Mouse (Mus musculus): ENCODE data around the gene Kcnma1. TPM values are rescaled to one million over a fixed set of nuclear protein-coding genes. Genes with fewer than 3 reads are reported as not detected.

Gene Kcnma1
- polyA plus RNA-seq, 1 experiment from 2014 or later: 4.0 TPM

GRCm38 (mm10) chr14:23771794-23772193 is 242.5 kb downstream of the Kcnma1 start:
- no peak overlapping the region for H3K27ac ChIP-seq
- H3K27me3 ChIP-seq: no peaks in the 10 kb centered on the region
- WGBS: 69% methylated on average over 1 of the region's 1 CpGs
- H3K9ac ChIP-seq: no peak overlapping the region
- no peak overlapping the region for H3K4me3 ChIP-seq
- ATAC-seq (ENCODE audit: insufficient number of reproducible peaks, insufficient read depth, low FRiP score, low TSS enrichment, low read depth): no peak
- no peaks in the 10 kb centered on the region for H3K4me1 ChIP-seq
- H3K9me3 ChIP-seq: no peaks in the 10 kb centered on the region
- no peak overlapping the region for H3K4me2 ChIP-seq
- no peaks in the 10 kb centered on the region for H3K36me3 ChIP-seq

DNA sequence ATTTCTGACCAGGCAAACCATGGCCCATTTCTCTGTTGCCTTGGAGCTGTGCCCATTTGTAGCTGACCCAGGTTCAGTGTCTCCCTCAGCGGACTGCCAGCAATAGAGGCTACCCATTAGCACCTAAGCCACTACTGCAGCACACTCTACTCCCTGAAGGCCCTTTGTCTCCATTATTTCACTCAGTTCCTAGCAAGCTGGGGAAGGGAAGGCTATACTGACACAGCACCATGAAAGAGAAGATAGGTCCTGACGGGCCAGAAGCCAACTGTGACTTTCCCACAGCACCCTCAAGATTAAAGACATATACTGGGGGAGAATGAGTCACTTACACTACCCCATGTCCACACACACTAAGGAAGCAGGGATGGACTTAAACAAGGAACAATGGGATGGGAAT is 251.8 kb downstream of the Kcnma1 start:
- Histone ChIP-seq H3K27me3 (no peaks in the 10 kb centered on the region), H3K36me3 (no peaks in the 10 kb centered on the region), H3K4me2 (no peak overlapping the region), H3K27ac (no peak overlapping the region), H3K9me3 (no peaks in the 10 kb centered on the region), H3K4me3 (no peak overlapping the region), H3K4me1 (no peaks in the 10 kb centered on the region), H3K9ac (no peak overlapping the region)
- no peak for ATAC-seq (ENCODE audit: insufficient number of reproducible peaks, insufficient read depth, low FRiP score, low TSS enrichment, low read depth)
- 86% methylated on average over 2 of the region's 2 CpGs for WGBS

DNA sequence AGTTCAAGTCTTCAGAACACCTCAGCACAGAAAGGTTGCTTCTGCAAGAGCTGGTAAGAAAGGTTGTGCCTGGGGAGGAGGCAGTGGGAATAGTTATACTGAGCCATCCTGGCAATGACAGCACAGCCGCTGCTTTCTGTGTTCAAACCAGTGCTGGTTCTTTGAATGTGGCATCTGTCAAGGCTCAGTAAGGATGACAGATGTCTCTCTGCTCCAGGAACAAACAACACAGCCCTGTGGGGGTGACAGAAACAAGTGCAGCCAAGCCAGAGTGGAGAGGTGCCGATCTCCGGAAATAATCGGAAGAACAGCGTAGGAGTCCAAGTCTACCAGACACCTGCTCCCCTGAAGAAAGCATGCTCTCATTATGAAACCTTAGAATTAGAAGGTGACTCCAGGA is 254.7 kb downstream of the Kcnma1 start:
- Histone ChIP-seq H3K27me3 (no peaks in the 10 kb centered on the region), H3K4me1 (no peaks in the 10 kb centered on the region), H3K4me2 (no peak overlapping the region), H3K36me3 (no peaks in the 10 kb centered on the region), H3K9me3 (no peaks in the 10 kb centered on the region), H3K4me3 (no peak overlapping the region), H3K27ac (no peak overlapping the region), H3K9ac (no peak overlapping the region)
- WGBS: 83% methylated on average over 5 of the region's 5 CpGs
- no peak for ATAC-seq (ENCODE audit: insufficient number of reproducible peaks, insufficient read depth, low FRiP score, low TSS enrichment, low read depth)

GRCm38 (mm10) chr14:23758421-23758820 is 255.9 kb downstream of the Kcnma1 start:
- Histone ChIP-seq H3K9me3 (no peaks in the 10 kb centered on the region), H3K4me2 (no peak overlapping the region), H3K9ac (no peak overlapping the region), H3K4me3 (no peak overlapping the region), H3K27ac (no peak overlapping the region), H3K27me3 (no peaks in the 10 kb centered on the region), H3K4me1 (no peaks in the 10 kb centered on the region), H3K36me3 (no peaks in the 10 kb centered on the region)
- no peak for ATAC-seq (ENCODE audit: insufficient number of reproducible peaks, insufficient read depth, low FRiP score, low TSS enrichment, low read depth)
- WGBS: 61% methylated on average over 1 of the region's 1 CpGs

GRCm38 (mm10) chr14:23748011-23748410 is 266.3 kb downstream of the Kcnma1 start:
- Histone ChIP-seq H3K4me3 (no peak overlapping the region), H3K36me3 (no peaks in the 10 kb centered on the region), H3K9ac (no peak overlapping the region), H3K27ac (no peak overlapping the region), H3K27me3 (no peaks in the 10 kb centered on the region), H3K4me2 (no peak overlapping the region), H3K9me3 (no peaks in the 10 kb centered on the region), H3K4me1 (no peaks in the 10 kb centered on the region)
- WGBS: 81% methylated on average over 2 of the region's 2 CpGs
- ATAC-seq (ENCODE audit: insufficient number of reproducible peaks, insufficient read depth, low FRiP score, low TSS enrichment, low read depth): no peak

DNA sequence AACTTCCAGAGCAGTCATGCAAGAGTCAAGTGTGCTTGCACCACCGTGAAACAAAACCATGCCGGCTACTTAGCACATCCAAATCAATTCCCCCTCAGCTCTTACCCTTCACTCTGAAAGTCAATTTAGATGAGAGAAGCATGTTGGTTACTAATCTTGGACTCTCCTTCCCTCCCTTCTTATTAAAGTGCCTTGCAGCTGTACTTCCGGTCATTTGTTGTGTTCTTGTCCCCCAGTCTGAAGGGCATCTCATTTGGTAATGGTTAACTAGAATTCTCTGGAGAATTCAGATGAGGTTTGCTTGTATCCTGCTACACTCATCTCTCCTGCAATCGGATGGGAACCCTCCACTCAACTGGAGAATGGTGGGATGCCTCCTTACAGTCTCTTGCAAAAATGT is 267.3 kb downstream of the Kcnma1 start:
- ATAC-seq (ENCODE audit: insufficient number of reproducible peaks, insufficient read depth, low FRiP score, low TSS enrichment, low read depth): no peak
- Histone ChIP-seq H3K9me3 (no peaks in the 10 kb centered on the region), H3K4me1 (no peaks in the 10 kb centered on the region), H3K4me3 (no peak overlapping the region), H3K36me3 (no peaks in the 10 kb centered on the region), H3K27ac (no peak overlapping the region), H3K4me2 (no peak overlapping the region), H3K9ac (no peak overlapping the region), H3K27me3 (no peaks in the 10 kb centered on the region)
- WGBS: 83% methylated on average over 4 of the region's 4 CpGs

- no peaks in the 10 kb centered on the region for H3K9me3 ChIP-seq
- H3K4me2 ChIP-seq: no peak overlapping the region
- no peak for ATAC-seq (ENCODE audit: insufficient number of reproducible peaks, insufficient read depth, low FRiP score, low TSS enrichment, low read depth)
- H3K9ac ChIP-seq: no peak overlapping the region
- H3K4me1 ChIP-seq: no peaks in the 10 kb centered on the region
- no peak overlapping the region for H3K27ac ChIP-seq
- no peaks in the 10 kb centered on the region for H3K36me3 ChIP-seq
- H3K27me3 ChIP-seq: no peaks in the 10 kb centered on the region
- no peak overlapping the region for H3K4me3 ChIP-seq
Measured at GRCm38 (mm10) chr14:23741531-23741930, 272.8 kb downstream of the Kcnma1 start.

- Histone ChIP-seq H3K36me3 (no peaks in the 10 kb centered on the region), H3K9ac (no peak overlapping the region), H3K4me3 (no peak overlapping the region), H3K4me1 (no peaks in the 10 kb centered on the region), H3K27ac (no peak overlapping the region), H3K9me3 (no peaks in the 10 kb centered on the region), H3K27me3 (no peaks in the 10 kb centered on the region), H3K4me2 (no peak overlapping the region)
- WGBS: 91% methylated on average over 3 of the region's 3 CpGs
- no peak for ATAC-seq (ENCODE audit: insufficient number of reproducible peaks, insufficient read depth, low FRiP score, low TSS enrichment, low read depth)
Measured at GRCm38 (mm10) chr14:23734200-23734599, 280.1 kb downstream of the Kcnma1 start.

DNA sequence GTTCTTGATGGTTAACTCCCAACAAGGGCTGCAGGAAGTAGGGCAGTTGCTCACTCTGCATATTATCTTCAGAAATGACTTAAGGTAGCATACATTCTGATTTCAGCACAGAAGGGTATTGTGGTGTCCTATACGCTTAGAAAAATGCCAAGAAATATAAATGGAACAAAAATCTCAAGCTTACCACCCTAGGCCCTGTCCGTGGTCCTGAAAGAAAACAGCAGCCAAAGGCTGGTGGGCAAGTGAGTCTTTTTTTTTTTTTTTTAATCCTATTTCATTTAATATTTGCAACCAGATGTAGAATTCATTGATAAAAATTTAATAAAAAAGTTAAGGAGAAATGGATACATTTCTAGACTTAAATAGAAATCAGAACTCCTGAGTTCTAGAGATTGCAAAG is 284.9 kb downstream of the Kcnma1 start:
- H3K4me1 ChIP-seq: no peaks in the 10 kb centered on the region
- no peak overlapping the region for H3K4me3 ChIP-seq
- H3K27me3 ChIP-seq: no peaks in the 10 kb centered on the region
- no peaks in the 10 kb centered on the region for H3K9me3 ChIP-seq
- no peak overlapping the region for H3K9ac ChIP-seq
- no peak overlapping the region for H3K27ac ChIP-seq
- 36% methylated on average over 2 of the region's 2 CpGs for WGBS
- no peak overlapping the region for H3K4me2 ChIP-seq
- no peaks in the 10 kb centered on the region for H3K36me3 ChIP-seq
- ATAC-seq (ENCODE audit: insufficient number of reproducible peaks, insufficient read depth, low FRiP score, low TSS enrichment, low read depth): no peak

DNA sequence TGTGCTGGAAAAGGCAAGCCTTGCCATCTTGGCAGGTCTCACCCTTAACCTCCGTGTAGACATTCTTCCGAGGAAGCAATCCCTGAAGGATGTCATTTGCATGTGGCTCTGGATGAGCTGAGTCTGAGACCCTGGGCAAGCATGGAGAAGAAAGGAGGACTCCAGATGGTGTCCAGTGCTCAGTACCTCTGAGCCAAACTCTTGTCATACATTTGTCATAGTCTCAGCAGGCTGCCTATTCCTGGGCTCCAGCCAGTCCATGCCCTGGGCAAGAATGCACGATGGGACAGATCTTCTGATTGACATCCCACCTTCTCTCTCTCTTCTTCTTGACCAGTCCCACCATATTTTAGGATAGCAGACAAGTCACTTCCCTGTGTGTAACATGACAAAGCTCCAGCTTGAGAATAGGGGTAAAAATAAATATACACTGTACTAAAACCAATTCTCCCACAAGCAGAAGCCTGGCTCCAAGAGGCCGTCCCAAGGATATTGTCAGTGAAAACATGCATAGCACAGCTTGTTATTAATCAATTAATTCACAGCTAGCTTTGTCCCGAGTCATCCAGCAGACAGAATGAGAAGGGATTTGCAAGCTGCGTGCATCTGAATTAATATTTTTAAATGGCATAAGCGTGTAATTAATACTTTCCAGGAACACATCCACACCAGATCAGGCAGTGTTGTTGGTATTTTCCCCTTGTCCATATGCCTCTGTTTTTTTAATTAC is 290.4 kb downstream of the Kcnma1 start:
- Histone ChIP-seq H3K9ac (no peak overlapping the region), H3K27me3 (no peaks in the 10 kb centered on the region), H3K4me2 (no peak overlapping the region), H3K4me1 (no peaks in the 10 kb centered on the region), H3K27ac (no peak overlapping the region), H3K4me3 (no peak overlapping the region), H3K9me3 (no peaks in the 10 kb centered on the region), H3K36me3 (no peaks in the 10 kb centered on the region)
- WGBS: 71% methylated on average over 7 of the region's 7 CpGs
- ATAC-seq (ENCODE audit: insufficient number of reproducible peaks, insufficient read depth, low FRiP score, low TSS enrichment, low read depth): no peak

DNA sequence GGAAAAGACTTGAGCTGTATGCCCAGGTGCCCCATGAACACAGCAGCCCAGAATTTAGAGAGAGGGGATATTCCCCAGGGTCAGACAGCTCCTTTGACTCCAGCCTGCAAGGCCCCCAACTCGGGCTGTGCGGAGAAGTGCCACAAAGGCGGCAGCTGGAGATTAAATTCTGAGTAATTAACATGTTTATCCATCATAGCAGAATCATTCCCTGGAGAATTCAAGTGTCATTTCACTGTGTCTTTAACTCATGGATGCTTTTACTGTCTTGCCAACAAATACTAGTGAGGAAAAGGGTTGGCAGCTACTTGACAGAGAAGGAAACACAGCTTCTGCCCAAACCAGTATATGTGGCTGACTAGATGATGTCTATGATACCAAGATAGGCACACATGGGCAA is 295.0 kb downstream of the Kcnma1 start:
- Histone ChIP-seq H3K9ac (no peak overlapping the region), H3K27ac (no peak overlapping the region), H3K9me3 (no peaks in the 10 kb centered on the region), H3K4me3 (no peak overlapping the region), H3K4me1 (peaks cover 13% of the 10 kb centered on the region; the same call in 1 of the 2 replicates), H3K36me3 (no peaks in the 10 kb centered on the region), H3K27me3 (no peaks in the 10 kb centered on the region), H3K4me2 (no peak overlapping the region)
- 75% methylated on average over 3 of the region's 3 CpGs for WGBS
- no peak for ATAC-seq (ENCODE audit: insufficient number of reproducible peaks, insufficient read depth, low FRiP score, low TSS enrichment, low read depth)

GRCm38 (mm10) chr14:23718667-23719066 is 295.6 kb downstream of the Kcnma1 start:
- Histone ChIP-seq H3K4me3 (no peak overlapping the region), H3K4me1 (peaks cover 13% of the 10 kb centered on the region; the same call in 1 of the 2 replicates), H3K27ac (no peak overlapping the region), H3K4me2 (no peak overlapping the region), H3K9me3 (no peaks in the 10 kb centered on the region), H3K27me3 (no peaks in the 10 kb centered on the region), H3K9ac (no peak overlapping the region), H3K36me3 (no peaks in the 10 kb centered on the region)
- 80% methylated on average over 6 of the region's 6 CpGs for WGBS
- ATAC-seq (ENCODE audit: insufficient number of reproducible peaks, insufficient read depth, low FRiP score, low TSS enrichment, low read depth): no peak

Measured in embryonic facial prominence, embryonic 13.5 days (tissue).